Mouse (Mus musculus) liver, adult 2 months (tissue): ENCODE results near the gene Ccdc183. TPM values are rescaled to one million over a fixed set of nuclear protein-coding genes. Genes with fewer than 3 reads are reported as not detected.
A peak's percentile ranks its signal among the peaks of the same experiment; 100 is the strongest.

ENCODE experiments used
- DNase-seq: peaks from one replicate; pipeline ENCODE4 v3.0.0-alpha.2; 2011; ENCODE audit warnings: low read depth, low spot score; ENCODE audit errors: extremely low read depth
- H3K27ac ChIP-seq: fragments of 200-500 bp; replicated peaks from 2 replicates; pipeline ENCODE4 v1.5.1; 2012; ENCODE audit warnings: low read depth, mild to moderate bottlenecking, control low read depth, inconsistent platforms, low read length; ENCODE audit not compliant: insufficient read depth
- H3K27me3 ChIP-seq: fragments of 200-500 bp; 2 replicates; pipeline ENCODE4 v1.6.1; 2012; ENCODE audit warnings: mild to moderate bottlenecking, moderate library complexity, low read length, inconsistent platforms; ENCODE audit not compliant: control insufficient read depth, insufficient read depth
- H3K36me3 ChIP-seq: fragments of 200-500 bp; 2 replicates; pipeline ENCODE4 v1.6.1; 2012; ENCODE audit warnings: low read length, inconsistent platforms; ENCODE audit not compliant: control insufficient read depth, insufficient read depth
- H3K4me1 ChIP-seq: fragments of 200-500 bp; 2 replicates; pipeline ENCODE4 v1.6.1; 2011; ENCODE audit warnings: low read length; ENCODE audit not compliant: control insufficient read depth, insufficient read depth
- H3K4me3 ChIP-seq: fragments of 200-500 bp; 2 replicates; pipeline ENCODE4 v1.5.1; 2011; ENCODE audit warnings: low read depth, mild to moderate bottlenecking, control low read depth, low read length, moderate library complexity; ENCODE audit not compliant: insufficient read depth
- H3K79me2 ChIP-seq: fragments of 200-500 bp; 2 replicates; pipeline ENCODE4 v1.6.1; 2012; ENCODE audit warnings: inconsistent platforms, mild to moderate bottlenecking, low read length, moderate library complexity; ENCODE audit not compliant: control insufficient read depth, insufficient read depth
- H3K9ac ChIP-seq: fragments of 200-500 bp; 2 replicates; pipeline ENCODE4 v1.6.1; 2012; ENCODE audit warnings: low read depth, mild to moderate bottlenecking, control low read depth, inconsistent platforms, low read length
- CTCF ChIP-seq: fragments of 200-500 bp; IDR thresholded peaks from 2 replicates; pipeline ENCODE4 v1.5.1; 2011; ENCODE audit warnings: low read depth, low read length, control low read depth
- POLR2A ChIP-seq: fragments of 200-500 bp; IDR thresholded peaks from 2 replicates; pipeline ENCODE4 v1.6.1; 2011; ENCODE audit warnings: low read length, control low read depth; ENCODE audit not compliant: insufficient read depth; ENCODE audit errors: extremely low read depth
- WGBS: fragments of 180-500 bp; shearing (Covaris S2); methylation state at CpG from one replicate; pipeline ENCODE4 v1.1.7; 2018; 5-methylcytosine and 5-hydroxymethylcytosine counted together
- polyA plus RNA-seq: library from polyadenylated mRNA; depleted of rRNA; stranded (reverse); fragments of >200 nt; gene quantifications from 2 replicates; pipeline ENCODE4 v1.2.3, GENCODE M21; 2012
- total RNA-seq: library from RNA; depleted of rRNA; stranded (reverse); fragments of >200 nt; gene quantifications from 2 replicates; pipeline ENCODE4 v1.2.3, GENCODE M21; 2014

Gene Ccdc183
- total and polyA plus RNA-seq, 2 experiments: under 0.01 to 0.06 TPM

- peak within 1 kb of the TSS; percentile 77 for H3K9ac ChIP-seq
- 4% methylated on average over 34 of the region's 34 CpGs for WGBS
- H3K27me3 ChIP-seq: no peaks in the 10 kb centered on the region
- H3K79me2 ChIP-seq: no peaks in the 10 kb centered on the region
- DNase-seq: peak; percentile 75
- TF ChIP-seq CTCF (peak; percentile 89), POLR2A (peak; percentile 74)
- H3K27ac ChIP-seq: peak within 1 kb of the TSS; percentile 78
- H3K36me3 ChIP-seq: peaks cover 2% of the 10 kb centered on the region; the same call in 1 of the 2 replicates
- peak within 1 kb of the TSS; percentile 58 for H3K4me3 ChIP-seq
- no peaks in the 10 kb centered on the region for H3K4me1 ChIP-seq
Measured at GRCm38 (mm10) chr2:25621229-25622200, 4.0 kb upstream of the Ccdc183 start, which contains the start of gene Tmem141. Tmem141 (minus strand) TSS chr2:25622005.

- Histone ChIP-seq H3K4me3 (no peak overlapping the region), H3K4me1 (no peaks in the 10 kb centered on the region), H3K79me2 (no peaks in the 10 kb centered on the region), H3K9ac (0 out of 2 replicates have a peak overlapping the region, but pooled peaks have one; percentile 10), H3K36me3 (peaks cover 2% of the 10 kb centered on the region; the same call in 1 of the 2 replicates), H3K27me3 (no peaks in the 10 kb centered on the region), H3K27ac (no peak overlapping the region)
- no peak for DNase-seq
- TF ChIP-seq POLR2A (no peak), CTCF (no peak)
- 86% methylated on average over 4 of the region's 4 CpGs for WGBS
Measured at GRCm38 (mm10) chr2:25620852-25621228, 3.4 kb upstream of the Ccdc183 start.

GRCm38 (mm10) chr2:25620386-25620785 is 2.9 kb upstream of the Ccdc183 start:
- H3K36me3 ChIP-seq: peaks cover 2% of the 10 kb centered on the region; the same call in 1 of the 2 replicates
- 87% methylated on average over 6 of the region's 6 CpGs for WGBS
- no peak overlapping the region for H3K9ac ChIP-seq
- H3K79me2 ChIP-seq: no peaks in the 10 kb centered on the region
- no peak overlapping the region for H3K4me3 ChIP-seq
- H3K4me1 ChIP-seq: no peaks in the 10 kb centered on the region
- no peak overlapping the region for H3K27ac ChIP-seq
- H3K27me3 ChIP-seq: no peaks in the 10 kb centered on the region
- no peak for TF ChIP-seq CTCF
- TF ChIP-seq POLR2A: no peak
- no peak for DNase-seq

GRCm38 (mm10) chr2:25616398-25616797 is 1.1 kb downstream of the Ccdc183 start:
- DNase-seq: no peak
- TF ChIP-seq CTCF: no peak
- TF ChIP-seq POLR2A: no peak
- Histone ChIP-seq H3K4me3 (no peak overlapping the region), H3K9ac (no peak overlapping the region), H3K27ac (no peak overlapping the region), H3K27me3 (no peaks in the 10 kb centered on the region), H3K36me3 (peaks cover 2% of the 10 kb centered on the region; the same call in 1 of the 2 replicates), H3K79me2 (no peaks in the 10 kb centered on the region), H3K4me1 (no peaks in the 10 kb centered on the region)
- WGBS: 23% methylated on average over 22 of the region's 22 CpGs

GRCm38 (mm10) chr2:25608671-25609070 is 8.8 kb downstream of the Ccdc183 start:
- no peak overlapping the region for H3K27ac ChIP-seq
- peaks cover 11% of the 10 kb centered on the region; the same call in 1 of the 2 replicates for H3K4me1 ChIP-seq
- H3K36me3 ChIP-seq: no peaks in the 10 kb centered on the region
- peak overlapping the region; percentile 97; the same call in 1 of the 2 replicates for H3K4me3 ChIP-seq
- no peak for DNase-seq
- peaks cover 20% of the 10 kb centered on the region; the same call in 1 of the 2 replicates for H3K79me2 ChIP-seq
- no peak overlapping the region for H3K9ac ChIP-seq
- H3K27me3 ChIP-seq: no peaks in the 10 kb centered on the region
- WGBS: 61% methylated on average over 10 of the region's 10 CpGs
- TF ChIP-seq POLR2A (no peak), CTCF (no peak)
